Mouse (Mus musculus) cerebellum, postnatal 25 days (tissue): ENCODE measurements around the gene Gna11.

Experiments used
- DNase-seq, 2 experiments: peaks; one replicate each; pipeline ENCODE4 v3.0.0; 2021; ENCODE audit warnings: mixed read lengths in 2 of 2

The Gna11 gene

GRCm38 (mm10) chr10:81542727-81543460 lies 2.1 kb downstream of the Gna11 start:
- no peak for DNase-seq

GRCm38 (mm10) chr10:81541803-81542202 lies 3.2 kb downstream of the Gna11 start:
- DNase-seq = no peak

GRCm38 (mm10) chr10:81541363-81541762 lies 3.6 kb downstream of the Gna11 start:
- no peak for DNase-seq

- no peak for DNase-seq
Measured at GRCm38 (mm10) chr10:81538321-81539048, 6.5 kb downstream of the Gna11 start.

GRCm38 (mm10) chr10:81537429-81537828 lies 7.6 kb downstream of the Gna11 start:
- no peak for DNase-seq

GRCm38 (mm10) chr10:81536734-81537133 lies 8.3 kb downstream of the Gna11 start:
- peak in 1 of 2 experiments; percentile 64 for DNase-seq

- no peak for DNase-seq
Measured at GRCm38 (mm10) chr10:81534826-81535225, 10.2 kb downstream of the Gna11 start.

GRCm38 (mm10) chr10:81526779-81527178 lies 18.2 kb downstream of the Gna11 start:
- peak; percentile 72 to 82 for DNase-seq

GRCm38 (mm10) chr10:81525017-81525694 lies 19.8 kb downstream of the Gna11 start:
- no peak for DNase-seq

- no peak for DNase-seq
Measured at GRCm38 (mm10) chr10:81524051-81524605, 20.9 kb downstream of the Gna11 start, which contains the start of gene Gna15. Gene Gna15 (minus strand): TSS chr10:81524225.

- no peak for DNase-seq
Measured at GRCm38 (mm10) chr10:81523570-81523969, 21.4 kb downstream of the Gna11 start.

- DNase-seq = no peak
Measured at GRCm38 (mm10) chr10:81523142-81523541, 21.8 kb downstream of the Gna11 start.

GRCm38 (mm10) chr10:81519978-81520365 lies 25.0 kb downstream of the Gna11 start:
- DNase-seq = no peak

- DNase-seq = no peak
Measured at GRCm38 (mm10) chr10:81519227-81519977, 25.6 kb downstream of the Gna11 start.

- DNase-seq = peak; percentile 73 to 84
Measured at GRCm38 (mm10) chr10:81518546-81518945, 26.4 kb downstream of the Gna11 start.

- DNase-seq = no peak
Measured at GRCm38 (mm10) chr10:81517227-81517626, 27.8 kb downstream of the Gna11 start.

- DNase-seq = no peak
Measured at GRCm38 (mm10) chr10:81513798-81514197, 31.2 kb downstream of the Gna11 start.

- DNase-seq = no peak
Measured at GRCm38 (mm10) chr10:81510246-81510810, 34.7 kb downstream of the Gna11 start.

- no peak for DNase-seq
Measured at GRCm38 (mm10) chr10:81507691-81508489, 37.1 kb downstream of the Gna11 start.

- DNase-seq = no peak
Measured at GRCm38 (mm10) chr10:81507095-81507494, 37.9 kb downstream of the Gna11 start.

- DNase-seq = no peak
Measured at GRCm38 (mm10) chr10:81505016-81505664, 39.9 kb downstream of the Gna11 start.
